Mouse (Mus musculus): Measurements from ENCODE around the gene AI837181. TPM values are rescaled to one million over a fixed set of nuclear protein-coding genes. Genes with fewer than 3 reads are reported as not detected.

The AI837181 gene
- polyA plus RNA-seq, 1 experiment from 2014 or later = 65.4 TPM

GRCm38 (mm10) chr19:5465037-5465436, 40.1 kb downstream of the AI837181 start:
- H3K9me3 ChIP-seq = no peaks in the 10 kb centered on the region
- ATAC-seq (ENCODE audit: low FRiP score, low read depth) = no peak
- H3K36me3 ChIP-seq = peaks cover 41% of the 10 kb centered on the region
- whole genome bisulfite sequencing = 96% methylated on average over 8 of the region's 8 CpGs
- no peak overlapping the region for H3K4me3 ChIP-seq
- H3K27ac ChIP-seq = no peak overlapping the region
- H3K4me2 ChIP-seq (replicated peaks) = no peak overlapping the region
- peaks cover 19% of the 10 kb centered on the region for H3K4me1 ChIP-seq
- H3K9ac ChIP-seq = no peak overlapping the region
- H3K27me3 ChIP-seq (replicated peaks) = no peaks in the 10 kb centered on the region

- Histone ChIP-seq H3K9ac (no peak overlapping the region), H3K27ac (no peak overlapping the region), H3K4me2 (replicated peaks) (no peak overlapping the region), H3K4me3 (no peak overlapping the region), H3K9me3 (no peaks in the 10 kb centered on the region), H3K27me3 (replicated peaks) (no peaks in the 10 kb centered on the region), H3K4me1 (peaks cover 10% of the 10 kb centered on the region), H3K36me3 (peaks cover 41% of the 10 kb centered on the region)
- ATAC-seq (ENCODE audit: low FRiP score, low read depth) = no peak
- 94% methylated on average over 6 of the region's 6 CpGs for WGBS
These were observed 42.1 kb downstream of the AI837181 start for GRCm38 (mm10) chr19:5466916-5467500.

- no peaks in the 10 kb centered on the region for H3K9me3 ChIP-seq
- no peak for ATAC-seq (ENCODE audit: low FRiP score, low read depth)
- peaks cover 10% of the 10 kb centered on the region for H3K4me1 ChIP-seq
- no peak within 1 kb of the TSS for H3K9ac ChIP-seq
- 64% methylated on average over 5 of the region's 5 CpGs for WGBS
- no peak within 1 kb of the TSS for H3K27ac ChIP-seq
- H3K36me3 ChIP-seq = peaks cover 30% of the 10 kb centered on the region
- H3K27me3 ChIP-seq (replicated peaks) = no peaks in the 10 kb centered on the region
- no peak within 1 kb of the TSS for H3K4me2 ChIP-seq (replicated peaks)
- no peak within 1 kb of the TSS for H3K4me3 ChIP-seq
These were observed 43.4 kb downstream of the AI837181 start, which contains the start of gene Ctsw for GRCm38 (mm10) chr19:5468374-5468773. Gene Ctsw, minus strand, starts transcription at chr19:5468507.

GRCm38 (mm10) chr19:5471846-5472245, 46.9 kb downstream of the AI837181 start:
- H3K36me3 ChIP-seq = peaks cover 8% of the 10 kb centered on the region
- ATAC-seq (ENCODE audit: low FRiP score, low read depth) = no peak
- H3K4me1 ChIP-seq = peaks cover 24% of the 10 kb centered on the region
- H3K27ac ChIP-seq = no peak overlapping the region
- no peak overlapping the region for H3K4me3 ChIP-seq
- H3K9ac ChIP-seq = no peak overlapping the region
- no peaks in the 10 kb centered on the region for H3K27me3 ChIP-seq (replicated peaks)
- H3K4me2 ChIP-seq (replicated peaks) = no peak overlapping the region
- 46% methylated on average over 5 of the region's 5 CpGs for WGBS
- H3K9me3 ChIP-seq = no peaks in the 10 kb centered on the region

GRCm38 (mm10) chr19:5472857-5473256, 47.9 kb downstream of the AI837181 start:
- no peak for ATAC-seq (ENCODE audit: low FRiP score, low read depth)
- Histone ChIP-seq H3K36me3 (0 out of 2 replicates have a peak, but pooled peaks cover 3% of the 10 kb centered on the region), H3K4me1 (peaks cover 24% of the 10 kb centered on the region), H3K9me3 (no peaks in the 10 kb centered on the region), H3K4me2 (replicated peaks) (no peak overlapping the region; the same call in 1 of the 2 replicates), H3K27me3 (replicated peaks) (no peaks in the 10 kb centered on the region), H3K4me3 (no peak overlapping the region), H3K27ac (no peak overlapping the region), H3K9ac (no peak overlapping the region)
- WGBS = 81% methylated on average over 3 of the region's 3 CpGs

- Histone ChIP-seq H3K36me3 (peaks cover 10% of the 10 kb centered on the region; the same call in 1 of the 2 replicates), H3K4me2 (replicated peaks) (peak within 1 kb of the TSS; percentile 98), H3K27ac (peak within 1 kb of the TSS; percentile 32; the same call in 1 of the 2 replicates), H3K4me3 (peak within 1 kb of the TSS; percentile 61), H3K27me3 (replicated peaks) (no peaks in the 10 kb centered on the region), H3K9me3 (no peaks in the 10 kb centered on the region), H3K9ac (peak within 1 kb of the TSS; percentile 85), H3K4me1 (peaks cover 24% of the 10 kb centered on the region)
- WGBS = 2% methylated on average over 22 of the region's 22 CpGs
- 0 out of 2 replicates have a peak, but pooled peaks have one; percentile 45 for ATAC-seq (ENCODE audit: low FRiP score, low read depth)
These were observed 48.8 kb downstream of the AI837181 start, which contains the start of gene Efemp2 for GRCm38 (mm10) chr19:5473720-5474119. Gene Efemp2, plus strand, starts transcription at chr19:5473954.

- Histone ChIP-seq H3K9me3 (no peaks in the 10 kb centered on the region), H3K9ac (peak overlapping the region; percentile 85), H3K4me1 (peaks cover 24% of the 10 kb centered on the region), H3K27ac (peak overlapping the region; percentile 32; the same call in 1 of the 2 replicates), H3K27me3 (replicated peaks) (no peaks in the 10 kb centered on the region), H3K4me2 (replicated peaks) (peak overlapping the region; percentile 98), H3K36me3 (peaks cover 11% of the 10 kb centered on the region; the same call in 1 of the 2 replicates), H3K4me3 (peak overlapping the region; percentile 61)
- 1% methylated on average over 65 of the region's 68 CpGs for whole genome bisulfite sequencing
- peak; percentile 67 for ATAC-seq (ENCODE audit: low FRiP score, low read depth)
These were observed 49.5 kb downstream of the AI837181 start for GRCm38 (mm10) chr19:5474281-5475068.

GRCm38 (mm10) chr19:5475069-5475714, 50.2 kb downstream of the AI837181 start:
- H3K4me2 ChIP-seq (replicated peaks) = peak overlapping the region; percentile 98
- peaks cover 11% of the 10 kb centered on the region; the same call in 1 of the 2 replicates for H3K36me3 ChIP-seq
- no peaks in the 10 kb centered on the region for H3K27me3 ChIP-seq (replicated peaks)
- peak overlapping the region; percentile 85 for H3K9ac ChIP-seq
- 21% methylated on average over 13 of the region's 13 CpGs for WGBS
- no peaks in the 10 kb centered on the region for H3K9me3 ChIP-seq
- peaks cover 24% of the 10 kb centered on the region for H3K4me1 ChIP-seq
- H3K27ac ChIP-seq = peak overlapping the region; percentile 32; the same call in 1 of the 2 replicates
- H3K4me3 ChIP-seq = peak overlapping the region; percentile 61
- 0 out of 2 replicates have a peak, but pooled peaks have one; percentile 14 for ATAC-seq (ENCODE audit: low FRiP score, low read depth)

Other genes starting within 250 kb of the AI837181 start
- gene Pacs1, start 152.0 kb upstream of the AI837181 start, polyA plus RNA-seq (2016; fragmentation: Nextera tagmentation; extraction: Ambion mirVana) = 28.9 and 35.0 TPM in 2 replicates
- gene Sf3b2, start 129.7 kb upstream of the AI837181 start, polyA plus RNA-seq (2016; fragmentation: Nextera tagmentation; extraction: Ambion mirVana) = 351 and 381 TPM in 2 replicates
- gene Gal3st3, start 126.8 kb upstream of the AI837181 start, polyA plus RNA-seq (2016; fragmentation: Nextera tagmentation; extraction: Ambion mirVana) = 18.6 and 19.4 TPM in 2 replicates
- not detected in 2 replicates for gene Catsper1, start 89.4 kb upstream of the AI837181 start, polyA plus RNA-seq (2016; fragmentation: Nextera tagmentation; extraction: Ambion mirVana)
- 3.9 and 4.1 TPM in 2 replicates for gene Cst6, start 75.6 kb upstream of the AI837181 start, polyA plus RNA-seq (2016; fragmentation: Nextera tagmentation; extraction: Ambion mirVana)
- 69.7 and 70.9 TPM in 2 replicates for gene Eif1ad, start 58.4 kb upstream of the AI837181 start, polyA plus RNA-seq (2016; fragmentation: Nextera tagmentation; extraction: Ambion mirVana)
- 344 and 354 TPM in 2 replicates for gene Banf1, start 58.0 kb upstream of the AI837181 start, polyA plus RNA-seq (2016; fragmentation: Nextera tagmentation; extraction: Ambion mirVana)
- 110 and 112 TPM in 2 replicates for gene Sart1, start 36.4 kb upstream of the AI837181 start, polyA plus RNA-seq (2016; fragmentation: Nextera tagmentation; extraction: Ambion mirVana)
- gene Tsga10ip, start 22.6 kb upstream of the AI837181 start, polyA plus RNA-seq (2016; fragmentation: Nextera tagmentation; extraction: Ambion mirVana) = 0.24 and 0.25 TPM in 2 replicates
- gene Drap1, start 165 bp upstream of the AI837181 start, polyA plus RNA-seq (2016; fragmentation: Nextera tagmentation; extraction: Ambion mirVana) = 270 and 298 TPM in 2 replicates
- gene Fosl1, start 22.4 kb downstream of the AI837181 start, polyA plus RNA-seq (2016; fragmentation: Nextera tagmentation; extraction: Ambion mirVana) = not detected in 2 replicates
- 12.9 and 13.0 TPM in 2 replicates for gene Ccdc85b, start 32.8 kb downstream of the AI837181 start, polyA plus RNA-seq (2016; fragmentation: Nextera tagmentation; extraction: Ambion mirVana)
- 142 and 145 TPM in 2 replicates for gene Fibp, start 35.5 kb downstream of the AI837181 start, polyA plus RNA-seq (2016; fragmentation: Nextera tagmentation; extraction: Ambion mirVana)
- gene Ctsw, start 43.4 kb downstream of the AI837181 start, polyA plus RNA-seq (2016; fragmentation: Nextera tagmentation; extraction: Ambion mirVana) = 3.3 and 4.2 TPM in 2 replicates
- 58.3 and 60.3 TPM in 2 replicates for gene Efemp2, start 48.8 kb downstream of the AI837181 start, polyA plus RNA-seq (2016; fragmentation: Nextera tagmentation; extraction: Ambion mirVana)
- 44.6 and 47.9 TPM in 2 replicates for gene Mus81, start 63.3 kb downstream of the AI837181 start, polyA plus RNA-seq (2016; fragmentation: Nextera tagmentation; extraction: Ambion mirVana)
- 3,361 and 3,377 TPM in 2 replicates for gene Cfl1, start 65.3 kb downstream of the AI837181 start, polyA plus RNA-seq (2016; fragmentation: Nextera tagmentation; extraction: Ambion mirVana)
- gene 1700020D05Rik, start 78.6 kb downstream of the AI837181 start, polyA plus RNA-seq (2016; fragmentation: Nextera tagmentation; extraction: Ambion mirVana) = 0.32 and 0.46 TPM in 2 replicates
- 43.1 and 47.1 TPM in 2 replicates for gene Snx32, start 85.4 kb downstream of the AI837181 start, polyA plus RNA-seq (2016; fragmentation: Nextera tagmentation; extraction: Ambion mirVana)
- 0.29 and 0.32 TPM in 2 replicates for gene Ovol1, start 135.5 kb downstream of the AI837181 start, polyA plus RNA-seq (2016; fragmentation: Nextera tagmentation; extraction: Ambion mirVana)
- 2.5 and 2.8 TPM in 2 replicates for gene Ap5b1, start 142.9 kb downstream of the AI837181 start, polyA plus RNA-seq (2016; fragmentation: Nextera tagmentation; extraction: Ambion mirVana)
- gene Rnaseh2c, start 176.7 kb downstream of the AI837181 start, polyA plus RNA-seq (2016; fragmentation: Nextera tagmentation; extraction: Ambion mirVana) = 140 and 148 TPM in 2 replicates
- 67.4 and 73.3 TPM in 2 replicates for gene Kat5, start 185.1 kb downstream of the AI837181 start, polyA plus RNA-seq (2016; fragmentation: Nextera tagmentation; extraction: Ambion mirVana)
- 34.7 and 36.7 TPM in 2 replicates for gene Rela, start 212.3 kb downstream of the AI837181 start, polyA plus RNA-seq (2016; fragmentation: Nextera tagmentation; extraction: Ambion mirVana)
- gene Sipa1, start 238.6 kb downstream of the AI837181 start, polyA plus RNA-seq (2016; fragmentation: Nextera tagmentation; extraction: Ambion mirVana) = 24.8 and 25.7 TPM in 2 replicates

Measured in neural tube, embryonic 12.5 days (tissue).